ENCODE assay signal across 12 mouse cellular contexts in the genomic region with DNA sequence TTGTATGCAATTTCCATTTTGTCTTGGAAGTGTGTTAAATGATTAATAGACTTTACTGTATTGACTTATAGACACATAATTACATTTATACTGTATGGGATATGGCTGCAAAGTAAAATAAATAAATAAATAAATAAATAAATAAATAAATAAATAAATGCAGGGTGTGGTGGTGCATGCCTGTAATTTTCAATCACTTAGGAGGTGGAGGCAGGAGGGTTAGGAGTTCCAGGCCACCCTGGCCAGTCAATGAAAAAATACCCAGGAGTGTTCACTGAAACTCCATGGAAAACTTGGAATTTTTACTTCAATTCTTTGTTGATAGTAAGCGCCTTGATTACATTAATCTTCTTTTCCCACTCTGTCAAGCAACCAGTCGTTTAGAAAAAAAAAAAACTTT. TPM values are rescaled to one million over a fixed set of nuclear protein-coding genes. Genes with fewer than 3 reads are reported as not detected.
DNase-seq lines count a peak whose midpoint lies in the region; ATAC-seq and TF ChIP-seq lines count a peak whose summit lies in the region.
"Had no signal": no experiment of that assay in that cellular context is flagged by ENCODE, and none has a peak within 500 bp of the region (broad histone marks: within the 10 kb centered on the region; RNA-seq: fewer than 3 reads in every experiment).

No protein-coding gene starts in this region.

- H3K9ac ChIP-seq in hindbrain, embryonic 15.5 days: no peak overlapping the region
- H3K9ac ChIP-seq in liver, postnatal 0 days (replicated peaks): no peak overlapping the region; the same call in 1 of the 2 replicates

- no peak for TF ChIP-seq EP300 in liver, postnatal 0 days (IDR thresholded peaks at IDR 0.05; ENCODE audit: low read depth)

- WGBS in heart, embryonic 10.5 days: 65% methylated on average over 2 of the region's 2 CpGs
- 27% methylated on average over 2 of the region's 2 CpGs for WGBS in lung, adult 2 months
- 71% methylated on average over 2 of the region's 2 CpGs for WGBS in hindbrain, embryonic 15.5 days
- 52% methylated on average over 2 of the region's 2 CpGs for WGBS in liver, postnatal 0 days (ENCODE audit: insufficient replicate concordance)

- peak overlapping the region; percentile 56 for H3K4me2 ChIP-seq in hindbrain, embryonic 15.5 days
- H3K4me2 ChIP-seq in liver, postnatal 0 days (ENCODE audit: low read depth, low read length): peak overlapping the region; percentile 82

- H3K4me1 ChIP-seq in heart, embryonic 10.5 days: 0 out of 2 replicates have a peak, but pooled peaks cover 11% of the 10 kb centered on the region
- H3K4me1 ChIP-seq in lung, adult 2 months (ENCODE audit: control insufficient read depth, insufficient read depth, low read length): peaks cover 5% of the 10 kb centered on the region
- H3K4me1 ChIP-seq in hindbrain, embryonic 15.5 days (replicated peaks): peaks cover 5% of the 10 kb centered on the region; the same call in 1 of the 2 replicates
- peaks cover 13% of the 10 kb centered on the region for H3K4me1 ChIP-seq in liver, postnatal 0 days (ENCODE audit: insufficient read depth)

- peak overlapping the region; percentile 70 for H3K4me3 ChIP-seq in heart, embryonic 10.5 days
- H3K4me3 ChIP-seq in lung, adult 2 months (replicated peaks; ENCODE audit: extremely low read depth, low read depth, low read length): peak overlapping the region; percentile 91
- peak overlapping the region; percentile 35; the same call in 1 of the 2 replicates for H3K4me3 ChIP-seq in hindbrain, embryonic 15.5 days
- H3K4me3 ChIP-seq in liver, postnatal 0 days (ENCODE audit: low read depth, low read length): peak overlapping the region; percentile 60

- no peaks in the 10 kb centered on the region for H3K27me3 ChIP-seq in heart, embryonic 10.5 days (ENCODE audit: insufficient read depth, poor library complexity, severe bottlenecking)
- H3K27me3 ChIP-seq in hindbrain, embryonic 15.5 days: peaks cover 3% of the 10 kb centered on the region; the same call in 1 of the 2 replicates
- H3K27me3 ChIP-seq in liver, postnatal 0 days (ENCODE audit: insufficient read depth, low read length): no peaks in the 10 kb centered on the region

- H3K36me3 ChIP-seq in heart, embryonic 10.5 days: no peaks in the 10 kb centered on the region
- H3K36me3 ChIP-seq in hindbrain, embryonic 15.5 days: no peaks in the 10 kb centered on the region
- H3K36me3 ChIP-seq in liver, postnatal 0 days (replicated peaks; ENCODE audit: insufficient read depth, low read length): 0 out of 2 replicates have a peak, but pooled peaks cover 2% of the 10 kb centered on the region

- no peak for DNase-seq in heart, embryonic 10.5 days (ENCODE audit: low spot score)
- no peak for DNase-seq in heart, adult 8-10 months (ENCODE audit: low spot score)
- DNase-seq in lung, adult 2 months: no peak
- no peak for DNase-seq in lung, postnatal 4 days
- no peak for DNase-seq in liver, postnatal 0 days
- DNase-seq in right cerebral cortex, postnatal 10 days (ENCODE audit: low spot score in 2 of 2): no peak
- DNase-seq in layer of hippocampus, adult 9-11 months: no peak

- peak overlapping the region; percentile 94; the same call in 1 of the 2 replicates for H3K27ac ChIP-seq in heart, embryonic 10.5 days
- no peak overlapping the region for H3K27ac ChIP-seq in hindbrain, embryonic 15.5 days (replicated peaks)
- H3K27ac ChIP-seq in liver, postnatal 0 days (ENCODE audit: low read depth): no peak overlapping the region

- no peak for TF ChIP-seq POLR2A in lung, adult 2 months (IDR thresholded peaks at IDR 0.05; ENCODE audit: borderline replicate concordance, extremely low read depth, low read depth, low read length)

- ATAC-seq in hindbrain, embryonic 15.5 days (ENCODE audit: low FRiP score, low read depth): no peak
- no peak for ATAC-seq in liver, postnatal 0 days
- ATAC-seq: Patski had no signal

- no peak for TF ChIP-seq CTCF in lung, adult 2 months (IDR thresholded peaks at IDR 0.05; ENCODE audit: insufficient read depth, low read length)
- no peak for TF ChIP-seq CTCF in liver, postnatal 0 days (IDR thresholded peaks at IDR 0.05; ENCODE audit: low read depth)

- no peaks in the 10 kb centered on the region for H3K9me3 ChIP-seq in heart, embryonic 10.5 days
- no peaks in the 10 kb centered on the region for H3K9me3 ChIP-seq in hindbrain, embryonic 15.5 days
- no peaks in the 10 kb centered on the region for H3K9me3 ChIP-seq in liver, postnatal 0 days (ENCODE audit: low read length)

RNA-seq across cellular contexts. Expression of gene Gng11, which starts 1.1 kb away (rescaled TPM):
- 49.5 and 57.8 TPM in 2 replicates for polyA plus RNA-seq in heart, embryonic 10.5 days (2016; fragmentation: Nextera tagmentation; extraction: Ambion mirVana)
- 10 to 100 TPM; 40.1 to 73.9 (median 62.2) TPM for total RNA-seq in heart, adult 8-10 months (2022)
- polyA plus RNA-seq in lung, adult 2 months (2012; rRNA removed): 33.3 and 37.2 TPM in 2 replicates
- polyA plus RNA-seq in hindbrain, embryonic 15.5 days (2015; fragmentation: Nextera tagmentation; extraction: Ambion mirVana): 28.0 and 33.4 TPM in 2 replicates
- polyA plus RNA-seq in liver, postnatal 0 days (2015; fragmentation: Nextera tagmentation; extraction: Ambion mirVana): 36.9 and 38.8 TPM in 2 replicates
- polyA plus RNA-seq: Patski had no signal

RNA-seq across cellular contexts. Expression of gene Gngt1, which starts 11.2 kb away (rescaled TPM):
- not detected in 2 replicates for polyA plus RNA-seq in heart, embryonic 10.5 days (2016; fragmentation: Nextera tagmentation; extraction: Ambion mirVana)
- not detected for total RNA-seq in heart, adult 8-10 months (2022)
- polyA plus RNA-seq in lung, adult 2 months (2012; rRNA removed): not detected in 2 replicates
- polyA plus RNA-seq in hindbrain, embryonic 15.5 days (2015; fragmentation: Nextera tagmentation; extraction: Ambion mirVana): not detected in 2 replicates
- polyA plus RNA-seq in liver, postnatal 0 days (2015; fragmentation: Nextera tagmentation; extraction: Ambion mirVana): 0.08 and 0.27 TPM in 2 replicates
- total RNA-seq: megakaryocyte-erythroid progenitor cell, adult 5-6 weeks had no signal
- polyA plus RNA-seq: C2C12; testis, adult 2 months had no signal

RNA-seq across cellular contexts. Expression of gene Tfpi2, which starts 16.1 kb away (rescaled TPM):
- 3.0 and 3.9 TPM in 2 replicates for polyA plus RNA-seq in heart, embryonic 10.5 days (2016; fragmentation: Nextera tagmentation; extraction: Ambion mirVana)
- under 1 TPM; 0.53 to 0.89 (median 0.75) TPM for total RNA-seq in heart, adult 8-10 months (2022)
- polyA plus RNA-seq in lung, adult 2 months (2012; rRNA removed): 1.2 and 1.7 TPM in 2 replicates
- 0.41 and 0.51 TPM in 2 replicates for polyA plus RNA-seq in hindbrain, embryonic 15.5 days (2015; fragmentation: Nextera tagmentation; extraction: Ambion mirVana)
- polyA plus RNA-seq in liver, postnatal 0 days (2015; fragmentation: Nextera tagmentation; extraction: Ambion mirVana): 34.0 and 35.9 TPM in 2 replicates
- total RNA-seq: megakaryocyte-erythroid progenitor cell, adult 5-6 weeks had no signal
- polyA plus RNA-seq: Patski; testis, adult 2 months had no signal

Comparison
In these comparisons a context has a peak if more than half of its experiments do, and no peak if none do; other contexts are left out.
1. H3K4me3 ChIP-seq: peak in every context shown above with its lines; median percentile 91 in lung, adult 2 months; 70 in heart, embryonic 10.5 days; 60 in liver, postnatal 0 days; 35 in hindbrain, embryonic 15.5 days.